Mouse (Mus musculus) kidney, postnatal 0 days (tissue): Measurements from ENCODE around the gene Sept8. TPM values are rescaled to one million over a fixed set of nuclear protein-coding genes. Genes with fewer than 3 reads are reported as not detected.

ENCODE experiments used
- ATAC-seq: fragments of 200-750 bp; cut with Nextera tagmentation; replicated peaks from 2 replicates; pipeline ENCODE4 v1.8.0; 2017; ENCODE audit warnings: low read depth, moderate number of reproducible peaks, moderate TSS enrichment, moderate library complexity; ENCODE audit not compliant: low FRiP score
- DNase-seq: peaks from one replicate; pipeline ENCODE4 v3.0.0-alpha.2; 2016; ENCODE audit warnings: low spot score
- H3K27ac ChIP-seq: fragments of 300-500 bp; sonication (generic); 2 replicates; pipeline ENCODE4 v1.5.1; 2014; ENCODE audit warnings: mild to moderate bottlenecking
- H3K27me3 ChIP-seq: fragments of 300-500 bp; sonication (generic); 2 replicates; pipeline ENCODE4 v1.6.1; 2014; ENCODE audit warnings: low read length, mixed read lengths; ENCODE audit not compliant: insufficient read depth
- H3K36me3 ChIP-seq: fragments of 300-500 bp; sonication (generic); 2 replicates; pipeline ENCODE4 v1.6.1; 2014; ENCODE audit warnings: low read length, mixed read lengths; ENCODE audit not compliant: insufficient read depth
- H3K4me1 ChIP-seq: fragments of 300-500 bp; sonication (generic); replicated peaks from 2 replicates; pipeline ENCODE4 v1.6.1; 2014; ENCODE audit warnings: antibody characterized with exemption, low read length, mixed read lengths; ENCODE audit not compliant: insufficient read depth
- H3K4me2 ChIP-seq: fragments of 300-500 bp; sonication (generic); 2 replicates; pipeline ENCODE4 v1.6.1; 2014; ENCODE audit warnings: mild to moderate bottlenecking, low read length, moderate library complexity, mixed read lengths
- H3K4me3 ChIP-seq: fragments of 300-500 bp; sonication (generic); replicated peaks from 2 replicates; pipeline ENCODE4 v1.5.1; 2014; ENCODE audit warnings: low read depth, low read length
- H3K9ac ChIP-seq: fragments of 300-500 bp; sonication (generic); 2 replicates; pipeline ENCODE4 v1.6.1; 2014; ENCODE audit warnings: low read depth, low read length
- H3K9me3 ChIP-seq: fragments of 300-500 bp; sonication (generic); replicated peaks from 2 replicates; pipeline ENCODE4 v1.6.1; 2016; ENCODE audit warnings: low read length, inconsistent platforms, mixed read lengths
- CTCF ChIP-seq: IDR thresholded peaks from 2 replicates; pipeline ENCODE4 v1.5.1; 2016; ENCODE audit warnings: antibody characterized with exemption, low read depth, mild to moderate bottlenecking, moderate library complexity
- whole genome bisulfite sequencing: fragments of 180-500 bp; shearing (Covaris S2); extraction: QIAGEN DNeasy Blood & Tissue Kit; methylation state at CpG from one replicate; pipeline ENCODE4 v1.1.7; 2014; 5-methylcytosine and 5-hydroxymethylcytosine counted together
- polyA plus RNA-seq: library from polyadenylated mRNA; unstranded; fragments of >200 nt; fragmentation: Nextera tagmentation; extraction: Ambion mirVana; gene quantifications from 2 replicates; pipeline ENCODE4 v1.2.1, GENCODE M21; 2015

Gene Sept8
- polyA plus RNA-seq, 1 experiment from 2014 or later = 13.1 TPM

- 84% methylated on average over 8 of the region's 8 CpGs for WGBS
- no peak overlapping the region for H3K9ac ChIP-seq
- H3K27me3 ChIP-seq = no peaks in the 10 kb centered on the region
- no peaks in the 10 kb centered on the region for H3K9me3 ChIP-seq
- ATAC-seq = no peak
- no peak overlapping the region for H3K4me2 ChIP-seq
- H3K36me3 ChIP-seq = no peaks in the 10 kb centered on the region
- no peak for DNase-seq
- TF ChIP-seq CTCF = no peak
- H3K4me1 ChIP-seq = no peaks in the 10 kb centered on the region
- no peak overlapping the region for H3K27ac ChIP-seq
- H3K4me3 ChIP-seq = no peak overlapping the region
Measured at GRCm38 (mm10) chr11:53504376-53504775, 14.7 kb upstream of the Sept8 start.

GRCm38 (mm10) chr11:53505026-53505663 is 13.9 kb upstream of the Sept8 start:
- WGBS = 78% methylated on average over 5 of the region's 5 CpGs

DNA sequence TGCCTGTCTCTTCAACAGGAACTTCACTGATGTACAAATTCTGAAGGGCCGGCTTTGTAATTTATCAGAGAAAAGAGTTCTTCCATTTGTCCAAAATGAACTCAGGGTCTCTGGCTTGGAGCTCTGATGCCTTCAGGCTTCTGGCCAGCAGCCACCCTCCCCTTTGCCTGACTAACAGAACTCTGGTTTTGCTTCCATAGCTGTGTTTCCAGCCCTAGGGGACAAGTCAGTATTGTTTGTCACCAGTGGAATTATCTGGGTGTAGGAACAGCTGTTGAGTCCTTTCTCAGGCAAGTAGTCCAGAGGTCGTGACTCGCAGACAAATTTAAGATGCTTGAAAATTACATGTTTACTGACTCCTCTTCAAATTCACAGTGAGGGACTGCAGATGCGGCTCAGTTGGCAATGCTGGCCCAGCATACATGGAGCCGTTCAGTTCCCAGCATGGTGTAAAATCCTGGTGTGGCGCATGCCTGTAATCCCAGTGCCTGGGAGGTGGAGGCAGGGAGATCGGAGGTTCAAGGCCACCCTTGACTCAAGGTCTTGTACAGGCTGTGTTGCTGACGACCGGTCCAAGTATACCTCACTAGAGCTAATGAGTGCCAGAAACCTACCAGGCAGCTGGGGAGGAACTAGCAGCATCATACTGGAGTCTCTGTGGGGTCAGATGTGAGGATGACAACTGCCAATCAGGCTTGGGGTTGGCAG is 11.8 kb upstream of the Sept8 start:
- no peaks in the 10 kb centered on the region for H3K36me3 ChIP-seq
- no peak for TF ChIP-seq CTCF
- ATAC-seq = no peak
- H3K27me3 ChIP-seq = no peaks in the 10 kb centered on the region
- no peak for DNase-seq
- H3K4me2 ChIP-seq = no peak overlapping the region
- H3K27ac ChIP-seq = no peak overlapping the region
- H3K4me3 ChIP-seq = no peak overlapping the region
- 88% methylated on average over 9 of the region's 9 CpGs for WGBS
- no peaks in the 10 kb centered on the region for H3K9me3 ChIP-seq
- no peaks in the 10 kb centered on the region for H3K4me1 ChIP-seq
- H3K9ac ChIP-seq = no peak overlapping the region

More at GRCm38 (mm10) chr11:53505026-53505663, 13.9 kb upstream of the Sept8 start:
- no peaks in the 10 kb centered on the region for H3K4me1 ChIP-seq
- no peaks in the 10 kb centered on the region for H3K27me3 ChIP-seq
- no peaks in the 10 kb centered on the region for H3K36me3 ChIP-seq
- no peak overlapping the region for H3K9ac ChIP-seq
- DNase-seq (no peak), ATAC-seq (no peak)
- H3K27ac ChIP-seq = no peak overlapping the region
- no peak for TF ChIP-seq CTCF
- H3K4me3 ChIP-seq = no peak overlapping the region
- H3K4me2 ChIP-seq = no peak overlapping the region
- H3K9me3 ChIP-seq = no peaks in the 10 kb centered on the region

DNA sequence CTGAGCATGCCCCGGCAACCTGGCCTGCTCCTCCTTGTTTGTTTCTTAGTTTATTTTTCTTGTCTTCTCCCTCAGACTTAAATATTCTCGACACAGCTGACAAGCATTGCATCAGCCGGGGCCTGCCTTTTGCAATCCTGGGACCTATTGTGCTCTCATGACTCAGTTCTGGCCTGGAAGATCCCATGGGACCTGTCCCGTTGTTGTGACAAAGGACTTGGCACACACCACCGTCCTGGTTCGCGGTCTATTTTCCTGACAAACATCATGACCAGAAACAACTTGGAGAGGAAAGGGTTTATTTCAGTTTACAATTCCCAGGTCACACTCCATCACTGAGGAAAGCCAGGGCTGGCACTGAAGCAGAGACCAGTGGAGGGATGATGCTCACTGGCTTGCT is 10.9 kb upstream of the Sept8 start:
- ATAC-seq (no peak), DNase-seq (no peak)
- Histone ChIP-seq H3K27ac (no peak overlapping the region), H3K9me3 (no peaks in the 10 kb centered on the region), H3K4me3 (no peak overlapping the region), H3K9ac (no peak overlapping the region), H3K36me3 (no peaks in the 10 kb centered on the region), H3K4me2 (no peak overlapping the region), H3K27me3 (no peaks in the 10 kb centered on the region), H3K4me1 (no peaks in the 10 kb centered on the region)
- WGBS = 46% methylated on average over 7 of the region's 7 CpGs
- TF ChIP-seq CTCF = no peak

- Histone ChIP-seq H3K36me3 (no peaks in the 10 kb centered on the region), H3K4me2 (no peak overlapping the region), H3K4me3 (no peak overlapping the region), H3K27ac (no peak overlapping the region), H3K9ac (no peak overlapping the region), H3K4me1 (no peaks in the 10 kb centered on the region), H3K27me3 (no peaks in the 10 kb centered on the region), H3K9me3 (no peaks in the 10 kb centered on the region)
- ATAC-seq (no peak), DNase-seq (no peak)
- no peak for TF ChIP-seq CTCF
- WGBS = 51% methylated on average over 3 of the region's 3 CpGs
Measured at GRCm38 (mm10) chr11:53508591-53508990, 10.5 kb upstream of the Sept8 start.

DNA sequence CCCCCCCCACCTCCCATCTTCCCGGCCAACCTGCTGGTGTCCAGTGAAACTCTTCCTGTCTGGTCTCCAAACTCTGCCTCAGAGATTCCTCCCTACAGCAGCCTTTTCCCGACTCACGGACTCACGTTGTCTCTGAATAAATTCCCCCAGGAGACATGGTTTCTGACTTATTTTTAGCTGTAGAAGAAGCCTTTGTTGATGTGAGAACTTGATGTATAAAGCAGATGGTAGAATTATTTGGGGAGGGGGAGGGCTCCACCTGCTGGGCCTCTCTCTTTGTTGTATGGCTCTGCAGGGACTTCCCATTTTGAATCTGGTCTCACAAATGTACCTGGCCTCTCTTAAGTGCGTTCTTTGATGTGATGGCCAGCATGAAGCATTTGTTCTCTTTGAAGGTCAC is 8.7 kb upstream of the Sept8 start:
- ATAC-seq (no peak), DNase-seq (no peak)
- 32% methylated on average over 5 of the region's 5 CpGs for WGBS
- no peak overlapping the region for H3K9ac ChIP-seq
- H3K36me3 ChIP-seq = no peaks in the 10 kb centered on the region
- H3K4me1 ChIP-seq = no peaks in the 10 kb centered on the region
- TF ChIP-seq CTCF = peak; percentile 35
- no peak overlapping the region for H3K27ac ChIP-seq
- no peak overlapping the region for H3K4me2 ChIP-seq
- no peak overlapping the region for H3K4me3 ChIP-seq
- H3K27me3 ChIP-seq = no peaks in the 10 kb centered on the region
- H3K9me3 ChIP-seq = no peaks in the 10 kb centered on the region
